Mouse (Mus musculus): ENCODE measurements at regions not wholly inside any gene's neighbourhood (a gene's known extent, or its start where the extent isn't known, plus 50 kb on each side); places are given as distances from the start of the nearest gene placed in this dataset.

- DNase-seq, result peak; percentile 34
These were observed 53.5 kb upstream of the Ypel5 start for GRCm38 (mm10) chr17:72782775-72783174.

DNA sequence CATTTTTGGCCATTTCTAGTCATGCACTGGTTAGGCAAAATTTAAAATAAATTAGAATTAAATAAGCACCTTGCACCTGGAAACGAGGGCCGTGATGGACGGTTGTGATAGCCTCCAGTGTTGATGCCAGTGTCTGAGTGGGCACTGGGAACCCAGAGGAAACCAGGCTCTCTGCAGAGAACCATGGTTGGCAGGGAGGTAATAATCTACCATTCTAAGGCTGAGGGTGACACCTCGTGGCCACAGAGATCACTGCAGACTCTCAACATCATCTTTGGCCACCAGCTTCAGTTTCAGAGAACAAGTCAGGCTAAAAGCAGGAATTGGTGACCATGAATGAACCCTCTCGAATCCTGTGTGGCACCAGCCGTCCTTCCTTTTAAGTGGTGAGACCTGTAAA, 54.5 kb upstream of the Ypel5 start:
- peak; percentile 70 for DNase-seq

DNA sequence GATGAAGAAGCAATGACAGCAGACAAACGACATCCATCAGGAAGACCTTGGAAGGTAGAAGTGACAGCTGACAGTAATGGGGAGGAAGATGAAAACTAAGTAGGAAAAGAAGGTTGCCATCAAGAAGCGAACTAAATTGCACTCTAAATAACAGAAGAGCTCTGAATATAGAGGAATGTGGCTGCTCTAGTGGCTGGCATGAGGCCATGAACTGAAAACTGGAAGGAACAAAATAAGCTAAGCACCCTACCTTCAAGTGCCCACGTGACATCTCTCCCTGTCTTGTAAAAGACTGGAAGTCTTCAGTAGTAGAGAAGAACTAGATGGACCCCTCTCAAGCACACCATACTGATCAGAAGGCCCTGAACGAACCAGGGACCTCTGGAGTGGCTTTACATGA, 68.0 kb upstream of the Ypel5 start:
- DNase-seq, result no peak

- DNase-seq, result peak; percentile 27
These were observed 75.3 kb upstream of the Ypel5 start for GRCm38 (mm10) chr17:72760937-72761336.

DNA sequence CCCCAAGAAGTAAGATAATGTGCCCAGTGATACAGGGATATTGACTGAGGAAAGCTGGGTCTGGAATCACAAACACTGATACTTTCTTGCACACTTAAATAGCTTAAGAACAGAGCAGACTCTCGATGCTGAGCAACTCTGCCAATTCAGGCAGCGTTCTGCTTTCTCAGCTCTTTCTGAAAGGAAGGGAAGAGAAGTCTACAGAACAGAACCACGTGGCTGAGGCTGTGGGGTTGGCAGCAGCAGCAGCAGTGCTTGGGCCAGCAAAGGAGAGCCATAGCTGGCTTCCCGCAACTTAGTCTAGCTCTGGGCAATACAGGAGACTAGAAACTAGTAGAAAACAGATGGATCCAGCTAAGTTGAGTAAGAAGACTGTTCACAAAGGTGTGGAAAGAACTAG, 89.8 kb upstream of the Ypel5 start:
- peak; percentile 14 for DNase-seq

DNA sequence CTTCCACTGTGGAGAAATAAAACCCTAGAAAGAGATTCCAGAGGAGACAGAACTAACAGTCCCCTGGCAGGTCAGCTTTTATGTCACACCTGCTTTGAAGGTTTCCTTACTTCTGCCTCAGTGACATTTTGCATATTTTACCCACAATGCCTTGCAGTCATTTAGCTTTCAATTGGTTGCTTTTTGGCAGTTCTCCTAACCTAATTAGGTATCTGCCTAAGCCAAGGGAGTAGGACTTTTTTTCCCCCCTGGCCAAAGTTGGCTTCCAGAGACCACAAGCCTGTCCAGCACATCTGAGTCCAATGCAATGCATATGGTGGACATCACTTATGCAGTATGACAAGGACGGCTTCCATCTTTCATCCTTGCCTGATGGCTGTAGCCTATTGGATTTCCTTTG, 103.2 kb upstream of the Ypel5 start:
- no peak for DNase-seq

DNA sequence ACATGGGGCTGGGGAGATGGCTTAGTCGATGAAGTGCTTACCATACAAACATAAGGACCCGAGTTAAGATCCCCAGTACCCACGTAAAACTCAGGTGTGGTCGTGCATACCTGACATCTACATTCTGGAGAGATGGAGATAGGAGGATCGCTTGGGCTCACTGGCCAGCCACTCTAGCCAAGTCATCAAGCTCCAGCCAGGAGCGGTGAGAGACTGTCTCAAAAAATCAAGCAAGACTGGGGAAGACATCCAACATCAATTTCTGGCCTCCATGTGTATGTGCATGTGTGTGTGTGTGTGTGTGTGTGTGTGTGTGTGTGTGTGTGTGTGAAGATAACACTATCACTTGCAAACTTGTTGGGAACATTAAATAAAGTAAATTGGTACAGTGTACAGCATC, 104.6 kb upstream of the Ypel5 start:
- no peak for DNase-seq

DNA sequence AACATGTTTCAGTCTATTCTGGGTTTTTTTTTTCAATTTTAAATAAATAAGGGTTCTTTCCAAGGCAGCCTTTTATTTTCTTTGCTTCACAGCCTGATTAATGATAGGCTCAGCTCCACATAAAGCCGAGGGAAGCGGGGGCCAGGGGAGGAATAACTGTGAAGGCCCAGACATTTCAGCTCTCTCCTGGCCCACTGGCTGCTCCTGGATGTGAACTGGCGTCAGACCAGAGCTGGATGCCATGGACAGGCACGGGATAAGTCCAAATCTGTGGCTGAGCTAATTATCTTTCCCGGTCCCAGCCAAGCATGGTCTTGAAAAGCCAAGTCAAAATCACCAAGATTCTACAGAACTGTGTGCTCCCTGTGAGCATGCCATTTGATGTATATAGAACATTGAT, 105.1 kb upstream of the Ypel5 start:
- DNase-seq, result no peak

DNA sequence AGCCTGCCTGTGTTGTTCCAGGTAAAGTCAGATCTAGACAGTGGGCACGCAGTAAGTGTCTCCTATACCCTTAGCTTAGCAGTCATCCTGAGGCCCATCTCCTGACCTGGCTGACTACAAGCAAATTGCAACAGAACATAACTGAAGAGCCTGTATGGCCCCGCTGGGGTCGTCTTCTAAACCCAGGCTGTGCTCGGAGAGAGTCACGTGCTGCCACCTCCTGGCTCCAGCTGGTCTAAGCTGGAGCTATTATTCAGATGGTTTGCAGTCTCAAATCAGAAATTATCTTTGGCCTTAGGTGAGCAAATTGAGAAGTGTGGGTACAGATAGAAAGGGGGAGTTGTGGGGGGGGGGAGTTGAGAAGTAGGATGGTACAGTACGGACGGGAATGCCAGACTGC, 115.5 kb upstream of the Ypel5 start:
- no peak for DNase-seq

- DNase-seq, result no peak
These were observed 115.2 kb upstream of the Alk start for GRCm38 (mm10) chr17:72719618-72720017.

DNA sequence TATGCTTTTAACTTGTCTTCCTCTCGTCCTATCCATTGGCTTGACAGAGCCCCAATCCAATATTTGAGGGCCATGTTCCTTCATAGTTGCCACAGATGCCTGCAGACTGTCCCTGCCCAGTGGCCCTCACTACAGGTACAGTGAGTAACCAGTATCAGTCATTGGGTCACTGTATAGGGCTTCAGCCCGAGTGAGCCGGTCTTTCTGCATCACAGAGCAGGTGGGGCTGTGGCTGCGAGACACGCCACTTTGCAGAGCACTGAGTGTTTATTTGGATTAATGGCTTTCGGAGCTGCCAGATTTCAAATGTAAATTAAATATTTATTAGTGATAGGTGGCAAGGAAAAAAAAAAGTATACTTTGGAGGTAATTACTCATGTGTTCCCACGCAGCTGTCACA, 87.2 kb upstream of the Alk start:
- no peak for DNase-seq

GRCm38 (mm10) chr17:72689606-72690005, 85.2 kb upstream of the Alk start:
- no peak for DNase-seq

GRCm38 (mm10) chr17:72688800-72689199, 84.4 kb upstream of the Alk start:
- no peak for DNase-seq

GRCm38 (mm10) chr17:72674658-72675057, 70.2 kb upstream of the Alk start:
- no peak for DNase-seq

DNA sequence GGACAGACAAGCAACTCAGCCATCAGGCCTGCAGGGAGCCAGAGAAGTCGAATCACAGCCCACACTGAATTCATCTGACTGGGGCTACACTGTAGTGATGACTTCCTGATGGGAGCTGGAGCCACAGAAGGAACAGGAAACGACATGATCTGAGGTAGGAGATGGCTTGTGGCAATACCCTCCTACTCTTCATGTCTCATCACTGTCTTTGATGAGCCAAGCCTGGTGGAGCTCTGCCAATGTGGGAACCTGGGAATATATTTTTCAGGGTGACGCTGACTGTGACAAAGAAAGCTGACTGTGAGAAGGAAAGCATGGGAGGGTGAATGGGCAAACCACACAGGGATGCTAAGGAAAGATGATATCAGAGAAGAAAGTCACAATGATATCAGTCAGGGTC, 67.6 kb upstream of the Alk start:
- no peak for DNase-seq

GRCm38 (mm10) chr17:72666961-72667360, 62.5 kb upstream of the Alk start:
- DNase-seq, result no peak

- no peak for DNase-seq
These were observed 57.3 kb upstream of the Alk start for GRCm38 (mm10) chr17:72661678-72662077.

- DNase-seq, result no peak
These were observed 54.3 kb upstream of the Alk start for GRCm38 (mm10) chr17:72658744-72659143.

DNA sequence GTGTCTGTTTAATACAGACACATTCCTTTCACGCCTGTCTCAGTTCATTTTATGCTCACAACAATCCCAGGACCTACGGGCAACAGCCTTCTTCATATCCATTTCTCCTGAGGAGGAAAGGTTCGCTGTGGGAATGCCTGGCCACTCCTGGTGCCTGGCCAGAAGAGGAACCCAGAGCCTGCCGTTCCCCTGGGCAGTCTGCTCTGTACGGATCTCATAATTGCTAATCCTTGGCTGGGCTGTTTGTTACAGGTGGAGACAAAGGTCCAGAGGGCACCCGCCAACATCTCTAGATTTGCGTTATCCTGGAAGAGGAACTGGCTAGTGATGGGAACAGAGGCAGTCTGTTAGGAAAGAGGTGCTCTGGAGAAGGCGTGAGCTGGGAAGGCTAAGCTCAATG, 53.4 kb upstream of the Alk start:
- DNase-seq, result no peak
